ENCODE assay signal across 9 mouse cellular contexts in genomic region chr2:92750672-92751071, GRCm38 (mm10).
DNase-seq lines count a peak whose midpoint lies in the region; ATAC-seq and TF ChIP-seq lines count a peak whose summit lies in the region.
"Had no signal": no experiment of that assay in that cellular context is flagged by ENCODE, and none has a peak within 500 bp of the region (broad histone marks: within the 10 kb centered on the region; RNA-seq: fewer than 3 reads in every experiment).

No protein-coding gene starts in this region.

- H3K4me1 ChIP-seq in intestine, embryonic 16.5 days (ENCODE audit: control insufficient read depth, insufficient read depth, low read length), result peaks cover 8% of the 10 kb centered on the region; the same call in 1 of the 2 replicates
- no peaks in the 10 kb centered on the region for H3K4me1 ChIP-seq in intestine, postnatal 0 days (replicated peaks; ENCODE audit: control insufficient read depth, insufficient read depth, low read length)
- H3K4me1 ChIP-seq in neural tube, embryonic 12.5 days, result peaks cover 15% of the 10 kb centered on the region

- H3K27ac ChIP-seq in intestine, embryonic 16.5 days (ENCODE audit: low read length), result no peak overlapping the region
- no peak overlapping the region for H3K27ac ChIP-seq in intestine, postnatal 0 days (ENCODE audit: low read depth, low read length)
- no peak overlapping the region for H3K27ac ChIP-seq in neural tube, embryonic 12.5 days

- no peak for TF ChIP-seq CTCF in intestine, postnatal 0 days (IDR thresholded peaks at IDR 0.05; ENCODE audit: low read depth)

- DNase-seq in embryo, embryonic 11 days, result peak; percentile 35
- peak; percentile 67 to 69 for DNase-seq in kidney, postnatal 25 days
- DNase-seq in B cell, adult 2 months, result no peak
- DNase-seq in left cerebral cortex, adult 18-20 months (ENCODE audit: low spot score in 2 of 2), result no peak
- DNase-seq: heart, postnatal 14 days; thymus, adult 18-20 months had no signal

- H3K36me3 ChIP-seq in intestine, embryonic 16.5 days (ENCODE audit: control insufficient read depth, insufficient read depth, low read length), result no peaks in the 10 kb centered on the region
- H3K36me3 ChIP-seq in intestine, postnatal 0 days (ENCODE audit: control insufficient read depth, insufficient read depth), result no peaks in the 10 kb centered on the region
- no peaks in the 10 kb centered on the region for H3K36me3 ChIP-seq in neural tube, embryonic 12.5 days

- no peaks in the 10 kb centered on the region for H3K27me3 ChIP-seq in intestine, embryonic 16.5 days (replicated peaks; ENCODE audit: control insufficient read depth, insufficient read depth, low read length)
- no peaks in the 10 kb centered on the region for H3K27me3 ChIP-seq in intestine, postnatal 0 days (replicated peaks; ENCODE audit: control insufficient read depth, insufficient read depth, low read length)
- H3K27me3 ChIP-seq in neural tube, embryonic 12.5 days (replicated peaks), result no peaks in the 10 kb centered on the region

- no peak overlapping the region for H3K4me3 ChIP-seq in intestine, embryonic 16.5 days (ENCODE audit: low read length)
- no peak overlapping the region for H3K4me3 ChIP-seq in intestine, postnatal 0 days (ENCODE audit: low read depth, low read length)
- H3K4me3 ChIP-seq in neural tube, embryonic 12.5 days, result no peak overlapping the region

- 28% methylated on average over 4 of the region's 4 CpGs for WGBS in intestine, embryonic 16.5 days
- whole genome bisulfite sequencing in intestine, postnatal 0 days, result 24% methylated on average over 4 of the region's 4 CpGs
- 13% methylated on average over 4 of the region's 4 CpGs for WGBS in neural tube, embryonic 12.5 days

- no peaks in the 10 kb centered on the region for H3K9me3 ChIP-seq in intestine, embryonic 16.5 days (ENCODE audit: control insufficient read depth, low read length)
- no peaks in the 10 kb centered on the region for H3K9me3 ChIP-seq in intestine, postnatal 0 days (ENCODE audit: control insufficient read depth)
- no peaks in the 10 kb centered on the region for H3K9me3 ChIP-seq in neural tube, embryonic 12.5 days

- H3K9ac ChIP-seq in intestine, embryonic 16.5 days (ENCODE audit: low read depth, low read length), result no peak overlapping the region
- no peak overlapping the region for H3K9ac ChIP-seq in intestine, postnatal 0 days (ENCODE audit: low read depth, low read length)
- H3K9ac ChIP-seq in neural tube, embryonic 12.5 days, result no peak overlapping the region

- no peak overlapping the region for H3K4me2 ChIP-seq in intestine, embryonic 16.5 days (ENCODE audit: low read depth, low read length)
- no peak overlapping the region for H3K4me2 ChIP-seq in intestine, postnatal 0 days (replicated peaks; ENCODE audit: low read depth)
- H3K4me2 ChIP-seq in neural tube, embryonic 12.5 days (replicated peaks), result no peak overlapping the region

- 0 out of 2 replicates have a peak, but pooled peaks have one; percentile 23 for ATAC-seq in intestine, embryonic 16.5 days
- ATAC-seq in intestine, postnatal 0 days, result no peak; the same call in 1 of the 2 replicates
- 0 out of 2 replicates have a peak, but pooled peaks have one; percentile 13 for ATAC-seq in neural tube, embryonic 12.5 days (ENCODE audit: low FRiP score, low read depth)

Comparison
In these comparisons a context has a peak if more than half of its experiments do, and no peak if none do; other contexts are left out.
1. DNase-seq: peak in embryo, embryonic 11 days (single experiment) and kidney, postnatal 25 days (2 of 2); none in B cell, adult 2 months (0 of 2) and left cerebral cortex, adult 18-20 months (0 of 2).